Mouse (Mus musculus) lung, postnatal 36 days (tissue): ENCODE data around the gene Matk.
A peak's percentile ranks its signal among the peaks of the same experiment; 100 is the strongest.

Source experiments
- DNase-seq: peaks from one replicate; pipeline ENCODE4 v3.0.0; 2022; ENCODE audit warnings: mixed read lengths

The Matk gene

DNA sequence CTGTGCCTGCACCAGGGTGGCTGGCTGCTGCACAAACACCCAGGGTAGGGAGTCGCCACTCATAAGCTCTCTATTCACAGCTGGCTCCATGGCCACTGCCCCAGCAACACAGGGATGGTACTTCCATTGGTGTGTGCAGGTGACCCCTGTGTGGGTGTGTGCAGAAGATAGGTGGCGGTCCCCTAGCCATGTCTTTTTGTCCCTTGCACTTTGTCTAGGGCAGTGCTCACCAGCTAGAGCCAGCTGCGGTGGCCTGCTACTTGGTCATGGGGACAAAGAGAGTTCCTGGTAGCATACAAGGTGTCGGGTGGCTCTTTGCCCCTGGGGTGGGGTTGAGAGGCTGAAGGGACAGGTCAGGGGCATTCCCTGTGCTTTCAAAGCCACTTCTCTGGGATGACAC is 8.6 kb upstream of the Matk start:
- DNase-seq = no peak

DNA sequence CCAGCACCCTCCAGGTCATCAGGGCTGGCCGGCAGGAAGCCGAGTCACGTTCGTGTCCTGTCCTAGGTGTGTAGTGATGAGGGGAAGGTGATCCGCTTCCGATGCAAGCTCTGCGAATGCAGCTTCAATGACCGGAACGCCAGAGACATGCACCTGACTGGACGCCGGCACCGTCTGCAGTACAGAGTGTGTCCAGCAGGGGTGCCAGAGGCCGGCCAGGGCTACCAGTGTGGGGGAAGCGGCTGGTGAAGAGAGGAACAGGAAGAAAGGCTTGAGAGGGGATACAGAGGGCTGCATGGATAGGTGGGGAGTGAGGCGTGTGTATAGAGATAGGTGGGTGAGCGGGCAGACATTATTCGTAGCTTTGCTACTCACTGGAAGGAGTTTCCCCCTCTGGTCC is 8.1 kb upstream of the Matk start:
- DNase-seq = peak; percentile 85

DNA sequence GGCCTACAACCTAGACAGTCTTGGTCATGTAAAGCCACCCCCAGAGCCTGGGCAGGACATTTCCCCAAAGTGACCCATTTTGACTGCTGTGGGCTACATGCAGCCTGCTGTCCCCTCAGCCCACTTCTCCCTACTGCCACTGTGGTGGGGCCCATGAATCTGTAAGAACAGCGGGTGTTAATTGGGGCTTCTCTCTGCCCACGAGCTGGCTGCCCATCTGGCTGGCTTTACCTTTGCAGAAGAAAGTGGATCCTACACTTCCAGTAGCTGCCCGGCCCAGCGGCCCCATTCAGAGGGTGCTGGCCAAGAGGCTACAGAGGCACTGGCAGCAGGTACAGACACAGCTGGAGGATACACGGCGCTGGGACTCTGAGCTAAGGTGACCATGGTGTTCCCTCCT is 7.6 kb upstream of the Matk start:
- DNase-seq = no peak

DNA sequence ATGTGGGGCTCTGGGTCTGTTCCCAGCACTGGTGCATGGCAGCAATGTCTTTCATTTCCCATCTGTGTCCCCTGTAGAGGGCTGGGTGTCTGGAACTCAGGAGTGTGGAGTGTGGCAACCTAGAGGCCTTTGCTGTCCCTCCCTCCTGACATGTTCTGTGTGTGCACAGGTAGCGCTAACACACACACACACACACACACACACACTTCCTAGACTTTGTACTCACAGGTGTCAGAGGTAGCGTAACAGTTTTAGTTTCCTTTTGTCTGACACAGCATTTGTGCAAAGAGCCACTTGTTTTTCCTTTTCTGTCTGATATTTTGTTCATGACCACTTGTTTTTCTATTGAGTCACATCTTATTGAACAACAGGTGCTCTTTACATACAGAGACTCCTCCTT is 4.9 kb upstream of the Matk start:
- no peak for DNase-seq

DNA sequence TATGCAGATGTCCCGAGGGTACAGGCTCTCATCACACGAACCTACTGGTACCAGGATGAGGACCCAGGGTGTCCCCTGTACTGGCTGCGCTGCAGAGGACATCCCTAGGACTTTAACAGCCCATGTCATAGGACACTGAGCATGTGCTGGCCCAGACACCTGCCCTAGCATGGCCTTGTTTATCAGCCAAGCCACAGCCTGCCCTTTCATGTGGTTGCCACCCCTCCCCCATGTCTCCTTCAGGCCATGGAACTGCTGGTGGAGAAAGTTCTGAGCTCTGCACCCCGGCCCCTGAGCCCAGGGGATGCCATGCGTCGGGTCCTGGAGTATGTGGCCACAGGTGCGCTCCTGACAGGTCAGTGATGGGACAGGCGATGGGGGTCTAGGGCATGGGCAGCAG is 3.3 kb upstream of the Matk start:
- DNase-seq = no peak

DNA sequence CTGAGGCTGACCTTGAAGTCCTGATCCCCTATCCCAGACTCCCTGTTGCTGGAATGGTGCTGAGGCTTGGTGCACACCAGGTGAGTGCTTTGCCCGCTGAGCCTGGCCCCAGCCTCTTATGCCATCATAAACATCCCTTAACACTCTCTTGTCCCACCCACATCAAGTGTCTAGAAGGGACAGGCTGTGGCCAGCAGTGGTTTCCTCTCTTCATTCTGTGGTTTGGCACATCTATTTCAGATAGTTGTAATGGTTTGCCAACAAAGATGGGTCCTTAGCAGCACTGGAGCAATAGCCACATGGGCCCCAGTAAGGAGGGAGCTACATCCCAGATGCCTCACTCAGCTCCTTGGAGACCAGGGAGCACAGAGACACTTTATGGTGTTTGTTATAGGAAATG is 2.2 kb downstream of the Matk start:
- no peak for DNase-seq

DNA sequence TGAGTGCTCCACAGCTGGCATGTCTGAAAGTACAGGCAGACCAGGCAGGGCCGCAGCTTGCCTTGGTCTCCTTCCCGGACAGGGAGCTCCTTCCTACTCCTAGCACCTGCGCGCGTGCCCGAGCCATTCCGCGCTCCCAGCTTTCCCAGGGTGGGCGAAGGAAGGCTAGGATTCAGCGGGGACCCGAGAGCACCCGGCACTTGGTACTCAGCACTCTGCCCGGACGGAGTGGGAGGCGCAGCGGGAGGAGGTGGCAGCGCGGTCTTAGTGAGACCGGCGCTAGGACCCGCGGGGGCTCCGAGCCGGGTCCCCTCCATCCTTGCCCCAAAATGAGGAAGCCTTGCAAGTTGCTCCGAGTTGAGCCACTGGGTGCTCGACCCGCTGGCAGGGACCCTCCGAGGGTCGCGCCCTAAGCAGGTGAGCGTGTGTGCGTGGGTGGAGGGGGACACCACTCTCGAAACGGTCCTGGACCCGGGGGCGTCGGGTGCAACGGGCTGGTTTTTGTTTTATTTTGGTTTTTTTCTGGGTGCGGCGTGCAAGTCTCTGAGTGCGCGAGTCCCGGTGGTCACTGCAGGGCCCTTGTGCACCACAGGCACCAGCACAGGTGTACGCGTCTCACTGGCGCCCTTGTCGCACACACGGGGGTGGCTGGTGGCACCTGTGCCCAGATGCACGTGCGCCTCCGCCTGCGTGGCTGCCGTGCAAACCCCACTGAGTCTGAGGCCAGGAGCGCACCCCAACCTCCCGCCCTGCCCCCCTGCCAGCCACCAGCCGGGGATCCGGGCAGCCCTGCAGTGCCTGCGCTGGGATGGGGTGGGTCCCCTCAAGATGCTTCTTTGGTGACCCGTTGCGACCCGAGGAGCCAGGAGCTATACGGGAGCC is 4.7 kb downstream of the Matk start:
- DNase-seq = no peak

DNA sequence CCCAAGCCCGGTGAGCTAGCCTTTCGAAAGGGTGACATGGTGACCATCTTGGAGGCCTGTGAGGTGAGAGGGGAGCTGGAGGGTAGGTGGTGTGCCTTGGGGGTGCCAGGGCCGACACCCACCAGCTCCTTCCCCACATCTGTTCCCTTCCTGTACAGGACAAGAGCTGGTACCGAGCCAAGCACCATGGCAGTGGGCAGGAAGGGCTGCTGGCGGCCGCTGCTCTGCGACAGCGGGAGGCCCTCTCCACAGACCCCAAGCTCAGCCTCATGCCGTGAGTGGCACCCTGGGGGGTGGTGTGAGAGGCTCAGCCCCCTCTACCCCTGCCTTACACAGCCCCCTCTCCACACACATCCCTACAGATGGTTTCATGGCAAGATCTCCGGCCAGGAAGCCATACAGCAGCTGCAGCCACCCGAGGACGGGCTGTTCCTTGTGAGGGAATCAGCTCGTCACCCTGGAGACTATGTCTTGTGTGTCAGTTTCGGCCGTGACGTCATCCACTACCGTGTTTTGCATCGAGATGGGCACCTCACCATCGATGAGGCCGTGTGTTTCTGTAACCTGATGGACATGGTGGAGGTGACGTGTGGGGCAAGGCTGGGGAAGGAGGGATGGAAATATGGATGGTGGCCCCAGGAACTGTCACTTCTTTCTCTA is 6.6 kb downstream of the Matk start:
- DNase-seq = no peak

DNA sequence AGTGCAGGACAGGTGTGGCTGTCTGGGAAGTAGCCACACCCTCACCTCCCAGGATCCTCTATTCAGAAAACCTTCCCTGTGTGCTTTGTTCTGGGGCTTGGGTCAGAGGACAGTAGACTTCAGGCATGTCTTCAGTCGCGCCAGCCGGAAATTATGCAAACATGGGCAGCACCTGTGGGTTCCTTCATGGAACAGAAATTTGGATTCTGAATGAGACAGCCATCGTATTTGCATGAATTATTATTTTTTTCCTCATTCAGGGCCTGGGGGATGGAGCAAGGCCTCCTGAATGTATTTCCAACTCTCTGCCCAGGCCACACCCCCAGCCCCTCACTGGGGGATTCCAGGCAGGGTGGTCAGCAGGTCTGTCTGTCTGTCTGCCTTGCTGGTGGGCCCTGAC is 8.3 kb downstream of the Matk start:
- DNase-seq = no peak

DNA sequence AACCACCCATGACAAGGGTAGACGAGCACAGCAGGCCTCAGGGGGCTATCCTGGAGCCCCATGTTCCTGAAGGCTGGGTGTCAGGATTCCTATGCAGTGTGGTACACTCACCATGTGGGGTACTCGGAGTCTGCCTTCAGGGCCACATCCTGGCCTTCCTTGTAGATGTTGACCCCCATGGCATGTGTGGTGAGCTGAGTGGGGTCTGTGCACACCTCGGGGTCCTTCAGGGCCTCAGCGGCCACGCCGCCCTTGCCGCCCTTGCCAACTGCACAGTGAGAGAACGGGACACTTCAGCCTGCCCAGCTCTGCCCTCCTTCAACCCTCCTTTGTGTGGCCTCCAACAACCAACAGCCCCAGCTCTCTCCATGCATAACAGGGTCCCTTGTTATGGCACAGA is 12.8 kb downstream of the Matk start:
- no peak for DNase-seq

DNA sequence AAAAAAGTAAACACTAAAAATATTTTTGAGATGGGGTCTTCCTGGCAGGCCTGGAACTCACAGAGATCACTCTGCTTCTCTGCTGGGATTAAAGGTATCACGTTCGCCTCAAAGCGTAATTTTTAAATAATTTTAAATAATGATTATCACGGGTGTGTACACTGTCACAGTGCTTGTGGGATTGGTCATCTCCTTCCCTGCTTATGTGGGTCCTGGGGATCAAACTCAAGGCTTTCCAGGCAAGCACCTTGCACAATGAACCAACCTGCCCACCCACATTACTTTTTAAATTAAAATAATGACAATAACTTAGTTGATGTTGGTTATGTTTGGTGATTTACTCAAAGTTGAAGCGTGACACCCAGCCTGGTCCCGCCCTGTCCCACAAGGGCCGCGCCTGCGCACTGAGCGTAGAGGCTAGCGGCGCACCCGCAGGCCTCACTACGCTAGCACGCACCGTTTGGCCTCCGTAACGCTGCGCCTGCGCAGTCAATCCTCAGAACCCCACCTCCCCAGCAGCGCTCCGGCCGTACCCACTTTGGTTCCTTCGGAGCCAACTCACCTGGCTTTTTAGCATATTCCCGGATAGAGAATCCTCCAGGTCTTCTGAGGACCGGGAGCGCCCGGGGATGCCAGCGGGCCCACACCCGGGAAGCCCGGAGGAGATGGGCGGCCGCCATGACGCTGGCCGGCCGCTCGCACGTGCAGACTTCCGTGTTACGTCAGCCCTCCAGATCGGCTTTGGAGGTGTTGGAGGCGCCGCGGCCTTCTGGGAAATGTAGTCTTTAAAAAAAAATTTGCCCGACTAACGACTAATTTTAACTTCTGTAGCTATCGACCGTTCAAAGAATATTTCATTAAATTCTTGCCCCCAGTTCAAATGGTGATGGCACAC is 13.7 kb downstream of the Matk start, which contains the start of the genes Mrpl54 and Apba3:
TSS of gene Mrpl54 (minus strand) at position 724 of the 895 bp plus-strand sequence.
TSS of gene Apba3 (plus strand) at position 750 of the 895 bp plus-strand sequence.
- DNase-seq = peak; percentile 97

DNA sequence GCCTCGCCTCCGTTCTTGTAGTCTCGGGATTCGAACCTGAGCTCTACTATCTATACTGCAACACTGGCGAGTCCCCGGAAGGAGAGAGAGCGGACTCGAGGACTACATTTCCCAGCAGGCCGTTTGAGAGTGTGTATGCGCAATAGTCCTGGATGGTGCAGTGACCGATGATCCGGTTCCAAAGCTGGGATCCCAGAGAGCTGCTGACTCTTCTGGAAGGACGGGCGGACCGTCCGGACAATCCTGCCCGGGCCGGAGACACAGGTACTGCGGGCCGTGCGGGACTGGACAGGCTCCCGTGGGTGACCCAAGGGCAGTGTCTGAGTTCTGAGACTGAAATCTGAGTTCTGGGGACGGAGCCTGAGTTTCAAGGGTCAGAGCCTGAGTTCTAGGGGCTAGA is 15.3 kb downstream of the Matk start:
- DNase-seq = peak; percentile 96

DNA sequence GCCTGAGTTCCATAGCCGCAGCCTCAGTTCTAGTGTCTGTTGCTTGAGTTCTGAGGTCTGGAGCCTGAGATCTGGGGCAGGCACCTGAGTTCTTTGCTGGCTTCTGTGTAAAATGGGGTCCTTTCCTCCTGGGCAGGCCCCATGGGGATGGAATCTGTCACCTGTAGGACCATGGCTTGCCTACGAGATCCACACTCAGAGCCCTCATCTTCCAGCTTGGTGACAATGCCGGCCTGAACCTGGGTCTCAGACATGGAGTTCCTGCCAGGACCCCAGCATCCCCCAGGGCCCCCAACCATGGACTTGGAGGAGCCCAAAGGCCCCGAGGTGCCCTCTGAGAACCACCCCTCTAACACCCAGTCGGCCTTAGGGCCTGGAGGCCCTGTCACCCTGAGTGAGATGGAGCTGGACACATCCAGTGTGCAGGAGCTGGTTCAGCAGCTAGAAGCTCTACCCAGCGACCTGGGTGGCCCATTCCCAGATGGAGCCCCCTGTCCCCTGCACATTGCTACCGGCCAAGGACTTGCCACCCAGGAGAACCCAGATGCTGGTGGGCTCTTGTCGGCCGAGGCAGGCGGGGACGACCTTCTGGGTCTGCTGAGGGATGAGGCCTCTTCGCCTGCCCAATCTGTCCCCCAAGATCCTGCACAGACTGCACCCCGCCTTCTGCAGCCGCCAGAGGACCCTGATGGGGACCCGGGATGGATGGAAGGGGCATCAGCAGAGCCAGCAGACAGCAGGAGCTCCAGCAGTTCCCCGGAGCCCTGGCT is 16.1 kb downstream of the Matk start:
- no peak for DNase-seq

DNA sequence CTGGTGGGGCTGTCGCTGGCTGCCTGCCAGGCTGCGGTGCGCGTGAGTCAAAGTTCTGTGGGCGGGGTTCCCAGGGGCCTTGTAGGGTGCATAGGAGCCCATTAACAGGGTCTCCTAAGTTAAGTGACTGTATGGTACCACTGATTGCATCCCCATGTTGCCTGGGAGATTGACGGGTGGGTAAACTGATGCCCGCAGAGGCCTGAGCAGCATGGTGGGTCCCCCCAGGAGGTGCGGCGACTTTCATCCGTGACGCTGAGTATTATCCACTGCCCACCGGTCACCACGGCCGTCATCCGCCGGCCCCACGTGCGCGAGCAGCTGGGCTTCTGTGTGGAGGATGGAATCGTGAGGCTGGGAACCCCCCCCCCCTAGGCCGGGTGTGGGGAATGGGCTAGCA is 19.6 kb downstream of the Matk start:
- no peak for DNase-seq

DNA sequence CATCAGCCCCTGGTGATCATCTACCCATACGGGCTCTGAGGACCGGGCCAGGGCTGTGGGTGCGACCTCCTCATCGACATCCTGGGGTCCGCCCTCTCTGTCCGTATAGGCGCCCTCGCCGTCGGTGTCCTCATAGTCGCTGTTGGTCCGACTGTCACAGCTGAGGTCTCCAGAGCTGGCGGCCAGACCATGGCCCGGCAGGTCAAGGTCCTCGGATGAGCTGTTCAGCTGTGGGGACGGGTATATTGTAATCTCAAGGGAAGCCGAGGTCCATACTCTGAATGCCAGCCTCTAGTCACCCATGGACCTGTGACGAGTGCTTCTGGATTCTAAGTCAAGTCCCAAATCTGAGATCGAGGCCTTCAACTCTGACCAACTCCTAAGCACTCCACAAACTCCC is 21.1 kb downstream of the Matk start:
- no peak for DNase-seq

DNA sequence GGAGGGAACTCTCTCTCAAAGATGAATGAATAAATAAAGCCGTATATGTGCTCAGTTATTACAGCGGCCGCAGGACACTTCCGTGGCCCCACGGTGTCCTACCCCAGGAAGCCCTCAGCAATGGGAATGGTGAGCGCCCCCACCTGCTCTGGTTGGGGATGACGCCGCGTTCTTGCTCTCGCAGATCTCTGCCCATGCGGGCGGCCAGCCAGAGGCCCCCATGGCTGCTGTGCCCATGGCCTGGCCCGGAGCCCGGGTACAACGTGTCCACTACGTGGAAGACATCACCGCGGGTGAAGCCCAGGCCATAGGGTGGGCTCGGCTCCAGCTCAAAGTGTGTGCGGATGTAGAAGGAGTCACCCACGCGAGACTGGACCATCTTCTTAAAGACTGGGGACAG is 24.9 kb downstream of the Matk start:
- DNase-seq = no peak

DNA sequence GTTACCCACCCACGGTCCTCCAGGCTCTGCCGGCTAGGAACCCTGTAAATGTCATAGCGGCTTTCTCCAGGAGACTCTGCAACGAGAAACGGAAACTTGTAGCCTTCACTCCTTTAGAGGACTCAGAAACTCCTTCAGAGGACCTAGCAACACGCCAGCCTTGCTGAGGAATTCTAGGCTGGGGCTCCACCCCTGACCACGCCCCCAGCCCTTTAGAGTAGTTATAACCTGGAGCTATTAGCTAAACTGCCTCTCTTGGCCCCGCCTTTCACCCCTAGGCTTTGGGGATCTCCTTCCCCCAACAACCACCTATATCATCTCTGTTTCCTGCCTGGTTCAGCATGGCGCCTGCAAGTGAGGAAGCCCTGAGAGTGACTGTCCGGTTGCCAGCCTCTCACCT is 26.8 kb downstream of the Matk start:
- peak; percentile 74 for DNase-seq

DNA sequence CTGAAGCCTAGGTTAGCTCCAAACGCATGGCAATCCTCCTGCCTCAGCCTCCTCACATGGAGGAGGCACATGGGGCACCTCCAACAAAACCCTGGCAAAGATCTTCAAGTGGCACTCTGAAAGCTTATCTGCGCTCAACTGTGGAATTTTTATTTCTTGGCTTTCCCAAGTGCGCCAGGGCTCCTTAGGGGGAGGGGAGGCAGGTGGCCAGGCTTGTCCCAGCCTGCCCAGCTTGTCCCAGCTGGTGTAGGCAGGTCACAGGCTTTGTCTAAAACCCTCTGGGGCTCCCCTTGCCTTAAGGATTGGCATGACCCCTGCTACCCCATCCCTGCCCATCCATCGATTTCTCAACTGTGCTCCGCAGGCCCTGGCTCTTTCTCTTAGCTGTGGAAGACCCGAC is 31.5 kb downstream of the Matk start:
- peak; percentile 43 for DNase-seq

DNA sequence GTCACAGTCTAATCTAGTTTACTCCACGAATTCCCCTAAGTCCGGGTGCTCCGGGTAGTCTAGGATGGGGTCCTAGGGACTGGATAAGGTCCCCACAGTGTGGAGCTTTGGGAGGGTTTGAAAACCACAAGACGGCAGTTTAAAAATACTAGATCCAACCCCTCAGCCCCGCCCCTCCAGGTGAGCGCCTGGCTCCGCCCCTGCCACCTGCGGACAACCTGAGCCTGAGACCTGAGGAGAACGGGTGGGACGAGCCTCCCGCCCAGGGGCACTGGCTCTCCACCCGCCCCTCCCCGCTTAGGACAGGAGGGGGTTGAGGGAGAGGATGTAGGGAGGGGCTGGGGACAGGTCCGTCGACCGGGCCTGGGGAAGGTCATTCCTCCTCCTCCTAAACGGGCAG is 32.0 kb downstream of the Matk start:
- peak; percentile 81 for DNase-seq

DNA sequence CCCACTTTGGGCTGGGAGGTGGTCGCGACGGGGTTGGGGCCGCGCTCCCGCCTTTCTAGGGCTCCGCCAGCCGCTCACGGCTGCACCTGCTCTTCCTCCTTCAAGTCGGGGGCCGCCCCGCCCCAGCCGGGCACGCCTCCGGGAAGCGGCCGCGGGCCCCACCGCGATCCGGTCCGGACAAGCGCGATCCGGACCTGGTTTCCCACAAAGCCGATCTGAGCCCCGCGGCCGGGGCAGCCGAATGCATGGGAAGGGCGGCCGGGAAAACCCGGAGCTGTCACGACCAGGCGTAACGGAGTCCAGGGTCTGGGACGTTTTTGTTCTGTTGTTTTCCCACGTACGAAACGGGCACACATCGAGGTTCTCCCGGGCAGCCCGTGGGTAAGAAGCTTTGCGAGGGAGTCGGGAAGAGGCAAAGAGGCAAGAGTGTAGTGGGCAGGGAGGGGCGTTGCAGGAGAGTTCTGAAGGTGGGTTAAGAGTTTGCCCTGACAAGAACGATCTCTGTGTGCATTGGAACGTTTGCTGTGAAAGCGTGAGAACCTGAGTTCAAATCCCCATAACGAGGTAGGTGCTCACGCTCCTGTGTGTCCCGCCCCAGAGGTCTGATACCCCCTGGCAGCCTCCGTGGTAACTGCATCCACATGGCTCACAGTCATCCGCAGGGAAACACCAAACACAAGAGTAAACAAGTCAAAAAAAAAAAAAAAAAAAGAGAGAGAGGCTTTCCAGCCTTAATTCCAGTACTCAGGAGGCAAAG is 33.1 kb downstream of the Matk start:
- peak; percentile 95 for DNase-seq

DNA sequence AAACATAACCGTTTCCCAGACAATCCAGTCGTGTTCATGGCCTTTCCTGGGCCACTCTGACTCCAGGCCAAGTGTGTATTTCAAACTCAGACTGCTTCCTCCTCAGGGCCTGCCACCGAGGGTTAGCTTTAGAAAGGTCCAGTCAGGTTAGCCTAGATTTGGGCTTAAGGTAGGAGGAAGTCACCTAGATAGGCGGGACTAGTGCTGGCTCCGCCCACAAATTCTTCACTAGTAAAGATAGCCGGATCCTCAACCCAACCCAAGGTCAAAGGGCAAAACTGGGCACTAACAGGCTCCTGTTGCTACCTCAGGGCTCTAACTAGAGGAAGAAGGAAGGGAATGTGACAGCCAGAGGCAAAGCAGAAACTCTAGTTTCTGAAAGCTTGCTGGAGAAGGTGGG is 33.9 kb downstream of the Matk start:
- peak; percentile 67 for DNase-seq
